Mouse (Mus musculus): ENCODE results near the gene Olfr1264. TPM values are rescaled to one million over a fixed set of nuclear protein-coding genes. Genes with fewer than 3 reads are reported as not detected.

Gene Olfr1264
- not detected for total RNA-seq (2021)

GRCm38 (mm10) chr2:90025477-90025876 is at the start of gene Olfr1264:
TSS of gene Olfr1264 (minus strand) at chr2:90025577.
- no peak for DNase-seq
- intact Hi-C loops (cut with DNase I): no loop called here

- no peak for DNase-seq
- intact Hi-C loops (cut with DNase I): no loop called here
Measured at GRCm38 (mm10) chr2:90070065-90070464, 44.7 kb upstream of the Olfr1264 start.

- intact Hi-C loops (cut with DNase I): no loop called here
- no peak for DNase-seq
Measured at GRCm38 (mm10) chr2:90063494-90063893, 38.1 kb upstream of the Olfr1264 start, which contains the start of gene Olfr140. TSS of gene Olfr140 (minus strand) at chr2:90063594.

- intact Hi-C loops (cut with DNase I): no loop called here
- DNase-seq: no peak
Measured at GRCm38 (mm10) chr2:90035037-90035436, 9.7 kb upstream of the Olfr1264 start, which contains the start of gene Olfr1265. TSS of gene Olfr1265 (plus strand) at chr2:90035337.

- DNase-seq: no peak
- intact Hi-C loops (cut with DNase I): no loop called here
Measured at GRCm38 (mm10) chr2:90011831-90012230, 13.5 kb downstream of the Olfr1264 start, which contains the start of gene Olfr1263. TSS of gene Olfr1263 (plus strand) at chr2:90012131.

- DNase-seq: no peak
- intact Hi-C loops (cut with DNase I): no loop called here
Measured at GRCm38 (mm10) chr2:89999845-90000244, 25.5 kb downstream of the Olfr1264 start, which contains the start of gene Olfr1262. TSS of gene Olfr1262 (plus strand) at chr2:90000145.

- DNase-seq: no peak
- intact Hi-C loops (cut with DNase I): no loop called here
Measured at GRCm38 (mm10) chr2:89990921-89991320, 34.5 kb downstream of the Olfr1264 start, which contains the start of gene Olfr1261. TSS of gene Olfr1261 (plus strand) at chr2:89991221.

- intact Hi-C loops (cut with DNase I): no loop called here
- DNase-seq: no peak
Measured at GRCm38 (mm10) chr2:89977709-89978108, 47.7 kb downstream of the Olfr1264 start.

- intact Hi-C loops (cut with DNase I): no loop called here
- no peak for DNase-seq
Measured at GRCm38 (mm10) chr2:89974184-89974583, 51.2 kb downstream of the Olfr1264 start, which contains the start of gene Olfr1260. TSS of gene Olfr1260 (plus strand) at chr2:89974340.

Other genes with a start within 250 kb of the Olfr1264 start
- gene Olfr1254, start 232.0 kb downstream of the Olfr1264 start, total RNA-seq (2021): not detected
- not detected for gene Olfr1255, start 213.5 kb downstream of the Olfr1264 start, total RNA-seq (2021)
- gene Olfr1256, start 184.0 kb downstream of the Olfr1264 start, total RNA-seq (2021): not detected
- not detected for gene Olfr48, start 177.4 kb downstream of the Olfr1264 start, total RNA-seq (2021)
- gene Olfr1257, start 147.1 kb downstream of the Olfr1264 start, total RNA-seq (2021): not detected
- gene Olfr1258, start 98.3 kb downstream of the Olfr1264 start, total RNA-seq (2021): not detected
- not detected for gene Olfr1259, start 76.9 kb downstream of the Olfr1264 start, total RNA-seq (2021)
- not detected for gene Olfr1260, start 51.2 kb downstream of the Olfr1264 start, total RNA-seq (2021)
- not detected for gene Olfr1261, start 34.4 kb downstream of the Olfr1264 start, total RNA-seq (2021)
- gene Olfr1262, start 25.4 kb downstream of the Olfr1264 start, total RNA-seq (2021): not detected
- gene Olfr1263, start 13.4 kb downstream of the Olfr1264 start, total RNA-seq (2021): not detected
- gene Olfr1265, start 9.8 kb upstream of the Olfr1264 start, total RNA-seq (2021): not detected
- gene Olfr140, start 38.0 kb upstream of the Olfr1264 start, total RNA-seq (2021): not detected
- not detected for gene Olfr1269, start 95.8 kb upstream of the Olfr1264 start, total RNA-seq (2021)
- gene Olfr32, start 116.7 kb upstream of the Olfr1264 start, total RNA-seq (2021): not detected
- gene Olfr1270, start 127.5 kb upstream of the Olfr1264 start, total RNA-seq (2021): not detected
- not detected for gene Olfr1506, start 198.9 kb upstream of the Olfr1264 start, total RNA-seq (2021)
- gene Olfr142, start 232.0 kb upstream of the Olfr1264 start, total RNA-seq (2021): not detected
- not detected for gene Olfr1271, start 245.5 kb upstream of the Olfr1264 start, total RNA-seq (2021)